Mouse (Mus musculus) megakaryocyte progenitor cell, adult 5-6 weeks (primary cell): Measurements from ENCODE around the gene Slc4a11. TPM values are rescaled to one million over a fixed set of nuclear protein-coding genes. Genes with fewer than 3 reads are reported as not detected.

ENCODE experiments used
- ATAC-seq: replicated peaks from 2 replicates; pipeline ENCODE4 v1.8.0; 2016; ENCODE audit warnings: mild to moderate bottlenecking, moderate TSS enrichment, inconsistent platforms; ENCODE audit not compliant: poor library complexity
- total RNA-seq, 2 experiments: library from RNA; stranded (forward) in 1 of 2; stranded (reverse) in 1 of 2; fragments of 157-497, 149-512 nt in 1 of 2; fragments of 200-1000 nt in 1 of 2; gene quantifications; 2 replicates each; pipeline versions ENCODE4 v1.2.3 to v1.2.4; 2015 to 2017

The Slc4a11 gene
- total RNA-seq, 2 experiments from 2014 or later, result not detected

DNA sequence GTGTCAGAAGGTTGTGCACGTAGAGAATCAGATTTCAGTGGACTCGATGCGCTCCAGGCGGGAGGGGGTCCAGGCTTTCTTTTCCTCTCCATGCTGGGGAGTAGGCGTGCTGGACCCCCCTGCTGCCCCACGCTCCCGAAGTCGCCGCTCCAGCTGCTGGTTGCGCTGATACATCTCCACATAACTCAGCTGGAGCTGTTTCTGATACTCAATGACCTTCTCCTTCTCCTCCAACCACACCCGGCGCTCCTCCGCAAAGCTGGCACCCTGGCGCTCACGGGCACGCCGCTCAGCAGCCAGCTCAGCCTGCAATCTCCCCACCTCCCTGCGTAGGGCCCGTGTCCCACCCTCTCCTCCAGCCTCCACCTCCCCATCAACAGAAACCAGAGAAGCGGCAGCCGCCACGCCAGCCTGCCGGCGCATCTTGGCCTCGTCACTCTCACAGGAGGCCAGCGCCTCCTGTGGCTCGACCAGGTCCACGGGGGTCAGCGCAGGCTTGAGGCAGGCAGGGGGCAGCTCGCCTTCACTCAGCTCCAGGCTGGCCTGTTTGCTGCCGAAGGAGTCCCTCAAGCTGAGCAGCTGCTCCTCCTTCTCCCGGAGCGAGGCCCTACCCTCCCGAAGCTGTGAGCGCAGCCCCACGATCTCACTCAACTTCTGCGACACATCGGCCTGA lies 62.4 kb downstream of the Slc4a11 start:
- ATAC-seq, result peak; percentile 15

Other genes starting within 250 kb of the Slc4a11 start
- gene Ptpra, start 247.2 kb downstream of the Slc4a11 start, total RNA-seq (2015), result 47.2 and 67.1 TPM in 2 replicates
- 123 and 143 TPM in 2 replicates for gene Ptpra, start 247.2 kb downstream of the Slc4a11 start, total RNA-seq (2017)
- 60.3 and 71.9 TPM in 2 replicates for gene Mrps26, start 133.8 kb downstream of the Slc4a11 start, total RNA-seq (2015)
- 47.2 and 67.3 TPM in 2 replicates for gene Mrps26, start 133.8 kb downstream of the Slc4a11 start, total RNA-seq (2017)
- not detected in 2 replicates for gene Oxt, start 121.3 kb downstream of the Slc4a11 start, total RNA-seq (2015)
- gene Oxt, start 121.3 kb downstream of the Slc4a11 start, total RNA-seq (2017), result not detected in 2 replicates
- gene Avp, start 115.0 kb downstream of the Slc4a11 start, total RNA-seq (2015), result not detected in 2 replicates
- not detected in 2 replicates for gene Avp, start 115.0 kb downstream of the Slc4a11 start, total RNA-seq (2017)
- gene Fastkd5, start 67.5 kb downstream of the Slc4a11 start, total RNA-seq (2015), result 16.1 and 21.0 TPM in 2 replicates
- 20.3 and 22.8 TPM in 2 replicates for gene Fastkd5, start 67.5 kb downstream of the Slc4a11 start, total RNA-seq (2017)
- gene Ubox5, start 67.5 kb downstream of the Slc4a11 start, total RNA-seq (2015), result 5.7 and 9.3 TPM in 2 replicates
- 7.1 and 7.3 TPM in 2 replicates for gene Ubox5, start 67.5 kb downstream of the Slc4a11 start, total RNA-seq (2017)
- gene Lzts3, start 54.7 kb downstream of the Slc4a11 start, total RNA-seq (2015), result 0.15 and 0.32 TPM in 2 replicates
- 0.27 TPM in 1 of 2 replicates, not detected in the other for gene Lzts3, start 54.7 kb downstream of the Slc4a11 start, total RNA-seq (2017)
- 50.5 and 75.9 TPM in 2 replicates for gene Ddrgk1, start 32.9 kb downstream of the Slc4a11 start, total RNA-seq (2015)
- gene Ddrgk1, start 32.9 kb downstream of the Slc4a11 start, total RNA-seq (2017), result 72.4 and 107 TPM in 2 replicates
- gene Itpa, start 29.9 kb downstream of the Slc4a11 start, total RNA-seq (2015), result 39.0 and 43.1 TPM in 2 replicates
- 78.5 and 87.3 TPM in 2 replicates for gene Itpa, start 29.9 kb downstream of the Slc4a11 start, total RNA-seq (2017)
- gene 4930402H24Rik, start 208.9 kb upstream of the Slc4a11 start, total RNA-seq (2015), result 6.4 and 10.8 TPM in 2 replicates
- gene 4930402H24Rik, start 208.9 kb upstream of the Slc4a11 start, total RNA-seq (2017), result 4.2 and 8.6 TPM in 2 replicates
- gene Atrn, start 209.0 kb upstream of the Slc4a11 start, total RNA-seq (2015), result 38.4 and 41.2 TPM in 2 replicates
- 30.4 and 33.0 TPM in 2 replicates for gene Atrn, start 209.0 kb upstream of the Slc4a11 start, total RNA-seq (2017)